Mouse (Mus musculus) small intestine, adult 2 months (tissue): ENCODE results near the gene Hivep2.

Experiments used
- CTCF ChIP-seq: fragments of 200-500 bp; IDR thresholded peaks from 2 replicates; pipeline ENCODE4 v1.5.1; 2012; ENCODE audit warnings: low read depth, mild to moderate bottlenecking, control low read depth, inconsistent platforms, low read length, moderate library complexity, mixed read lengths; ENCODE audit not compliant: insufficient replicate concordance, insufficient read length; ENCODE audit errors: extremely low read depth
- POLR2A ChIP-seq: fragments of 200-500 bp; IDR thresholded peaks from 2 replicates; pipeline ENCODE4 v1.6.1; 2012; ENCODE audit warnings: low read depth, mild to moderate bottlenecking, control low read depth, inconsistent platforms, low read length, moderate library complexity

- TF ChIP-seq POLR2A: no peak
- TF ChIP-seq CTCF: no peak
Observed at GRCm38 (mm10) chr10:14034790-14035189, 68.9 kb downstream of the Hivep2 start.
